Mouse (Mus musculus) c-Kit-positive CD71-positive TER-119-negative erythroid progenitor cells, embryonic 14.5 days (primary cell): ENCODE data around the gene Ift81.

Experiments
- DNase-seq: peaks from one replicate; pipeline ENCODE4 v3.0.0-alpha.2; 2013; ENCODE audit warnings: low read depth

The Ift81 gene

DNA sequence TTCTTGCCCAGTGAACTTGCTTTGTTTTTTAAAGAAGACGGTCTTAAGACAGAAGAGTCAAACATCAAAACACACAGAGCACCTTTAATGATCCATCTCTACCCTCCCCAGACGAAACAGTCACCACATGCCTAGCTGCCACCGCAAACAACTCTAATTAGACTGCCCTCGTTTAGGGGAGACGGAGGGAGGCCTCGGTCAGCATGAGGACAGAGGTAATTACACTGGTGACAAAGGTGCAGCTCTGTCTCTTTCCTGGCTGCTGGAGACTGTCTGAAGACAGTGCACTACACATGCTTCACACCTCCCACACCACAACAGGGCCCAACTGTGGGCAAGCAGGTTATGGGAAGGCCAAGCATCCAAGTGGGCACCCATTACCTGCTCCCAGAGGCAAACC, 66.5 kb downstream of the Ift81 start:
- no peak for DNase-seq

DNA sequence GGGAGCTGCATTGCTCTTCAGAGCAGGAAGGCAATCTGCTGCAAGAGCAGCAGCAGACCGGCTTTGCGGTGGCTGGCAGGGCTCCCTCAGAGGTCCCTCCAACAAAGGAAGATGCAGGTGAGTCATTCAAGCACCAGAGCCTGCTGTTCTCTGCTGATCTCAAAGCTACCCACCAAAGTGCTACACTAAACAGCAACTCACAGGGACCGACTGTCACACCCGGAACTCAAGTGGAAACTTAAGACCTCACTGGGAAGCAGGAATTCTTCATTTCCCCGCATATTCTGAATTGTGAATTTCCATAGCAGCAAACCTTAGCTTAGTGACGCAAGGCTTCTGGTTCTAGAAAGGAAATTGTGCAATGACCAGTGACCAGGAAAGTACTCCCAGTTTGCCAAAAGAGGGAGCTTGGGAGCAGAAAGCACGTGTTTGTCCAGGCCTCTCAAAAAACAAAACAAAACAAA, 67.0 kb downstream of the Ift81 start:
- peak; percentile 5 for DNase-seq

- DNase-seq = no peak
Observed at GRCm38 (mm10) chr5:122543392-122543791, 70.9 kb downstream of the Ift81 start.

- no peak for DNase-seq
Observed at GRCm38 (mm10) chr5:122541871-122542270, 72.4 kb downstream of the Ift81 start.

GRCm38 (mm10) chr5:122538077-122538476, 76.2 kb downstream of the Ift81 start:
- DNase-seq = no peak

DNA sequence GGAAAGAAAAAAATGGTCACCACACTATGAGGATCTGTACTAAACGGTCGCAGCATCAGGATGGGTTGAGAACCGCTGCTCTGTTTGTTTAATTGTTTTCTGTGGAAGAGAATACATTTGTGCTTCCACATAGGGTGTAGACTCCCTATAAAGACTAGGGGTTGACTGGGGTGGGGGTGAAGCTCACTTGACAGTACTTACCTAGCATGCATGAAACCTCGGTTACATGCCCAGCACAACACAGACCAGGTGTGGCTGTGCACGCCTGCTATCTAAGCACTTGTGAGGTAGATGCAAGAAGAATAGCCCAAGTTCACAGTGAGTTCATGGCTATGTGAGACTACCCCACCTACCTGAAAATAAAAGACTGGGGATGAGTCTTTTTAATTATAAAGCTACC, 76.7 kb downstream of the Ift81 start:
- DNase-seq = no peak

GRCm38 (mm10) chr5:122533884-122534283, 80.4 kb downstream of the Ift81 start:
- DNase-seq = no peak

GRCm38 (mm10) chr5:122529913-122530604, 84.3 kb downstream of the Ift81 start:
- no peak for DNase-seq

- DNase-seq = no peak
Observed at GRCm38 (mm10) chr5:122529316-122529715, 85.0 kb downstream of the Ift81 start.

GRCm38 (mm10) chr5:122528591-122528990, 85.7 kb downstream of the Ift81 start:
- DNase-seq = no peak

GRCm38 (mm10) chr5:122527761-122528160, 86.6 kb downstream of the Ift81 start:
- no peak for DNase-seq

DNA sequence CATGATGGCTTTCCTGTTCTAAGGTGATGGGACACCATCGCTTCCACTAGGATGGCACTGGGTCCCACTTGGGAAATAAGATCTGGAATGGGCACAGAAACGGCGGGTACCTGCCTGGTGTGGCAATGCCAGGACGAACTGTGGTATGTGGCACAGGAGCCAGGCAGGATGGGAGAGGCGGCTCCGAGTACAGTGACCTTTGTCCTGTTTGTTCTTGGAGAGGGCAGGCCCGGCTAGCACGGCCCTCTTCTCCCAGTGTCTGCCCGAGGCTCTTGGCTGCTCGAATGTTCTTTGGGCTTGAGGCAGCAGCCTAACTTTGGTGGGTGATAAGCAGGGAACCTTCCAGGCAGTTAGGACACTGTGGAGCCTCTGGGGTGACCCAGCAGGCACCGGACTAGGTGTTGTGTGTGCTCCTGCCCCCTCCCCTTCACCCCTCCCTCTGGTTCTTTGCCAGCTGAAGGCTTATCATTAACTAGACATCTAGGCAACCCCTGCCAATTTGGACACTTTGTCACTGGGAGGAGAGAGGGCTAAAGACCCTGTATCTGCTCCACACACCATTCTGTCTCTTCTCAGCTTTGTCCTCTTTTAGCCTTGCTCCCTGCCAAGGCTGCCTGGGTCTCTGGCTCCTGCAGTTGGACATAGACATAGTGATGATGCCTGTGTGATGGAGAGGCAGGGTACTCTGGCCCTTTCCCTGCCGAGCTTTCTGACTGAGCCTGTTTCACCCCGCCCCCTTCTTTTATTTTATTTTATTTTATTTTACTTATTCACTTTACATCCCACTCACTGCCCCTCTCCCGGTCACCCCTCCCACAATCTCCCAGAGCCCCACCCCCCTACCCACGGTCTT, 87.2 kb downstream of the Ift81 start:
- DNase-seq = no peak

DNA sequence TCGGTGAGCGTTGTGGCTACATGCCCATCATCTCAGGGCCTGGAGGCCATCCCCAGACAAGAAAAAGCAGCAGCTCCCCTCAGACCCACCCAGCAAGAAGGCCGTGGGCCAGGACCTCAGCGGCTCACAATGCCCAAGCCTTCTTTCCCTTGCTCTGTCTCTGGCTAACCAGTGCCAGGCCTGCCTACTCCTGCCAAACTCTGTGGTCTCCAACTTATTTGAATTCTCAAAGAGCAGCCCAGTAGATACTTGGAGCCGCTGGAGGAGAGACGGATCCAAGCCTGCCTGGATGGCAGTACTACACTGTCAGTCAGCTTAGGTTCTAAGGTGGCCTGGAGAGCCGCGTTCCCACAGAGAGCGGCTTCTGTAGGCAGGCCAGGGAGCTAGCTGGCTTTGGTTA, 87.9 kb downstream of the Ift81 start:
- DNase-seq = no peak

GRCm38 (mm10) chr5:122525238-122525931, 88.9 kb downstream of the Ift81 start:
- no peak for DNase-seq

- no peak for DNase-seq
Observed at GRCm38 (mm10) chr5:122524854-122525237, 89.5 kb downstream of the Ift81 start.

- no peak for DNase-seq
Observed at GRCm38 (mm10) chr5:122524244-122524643, 90.1 kb downstream of the Ift81 start.

GRCm38 (mm10) chr5:122521130-122521473, 93.2 kb downstream of the Ift81 start:
- DNase-seq = no peak

GRCm38 (mm10) chr5:122520254-122521129, 93.8 kb downstream of the Ift81 start:
- DNase-seq = no peak

DNA sequence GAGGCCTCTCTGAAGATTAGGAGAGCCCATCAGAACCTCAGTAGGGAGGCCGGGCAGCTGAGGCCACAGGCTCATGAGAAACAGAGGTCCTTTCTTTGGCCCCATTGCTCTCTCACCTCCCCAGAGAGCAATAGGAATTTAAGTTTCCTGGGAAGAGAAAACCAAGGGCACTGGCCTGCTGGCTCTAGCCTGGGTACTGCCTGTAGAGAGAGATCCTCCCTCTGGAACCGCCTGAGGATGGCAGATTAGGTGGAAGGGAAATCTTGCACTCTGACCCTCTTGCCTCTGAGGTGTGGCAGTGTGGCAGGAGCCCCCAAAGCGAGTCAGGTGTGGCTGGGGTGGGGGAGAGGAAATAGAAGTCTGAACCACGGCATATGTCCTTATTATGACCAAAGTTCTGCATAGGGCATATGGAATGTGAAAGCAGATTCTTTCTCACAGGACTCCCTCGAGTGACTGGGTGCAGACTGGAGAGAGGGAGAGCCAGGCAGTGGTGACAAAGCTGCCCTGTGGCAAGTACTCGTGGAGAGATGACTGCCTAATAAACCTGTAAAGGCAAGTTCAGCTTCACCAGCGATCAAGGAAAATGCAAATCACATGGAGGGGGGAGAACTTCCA, 95.2 kb downstream of the Ift81 start:
- no peak for DNase-seq

GRCm38 (mm10) chr5:122518247-122518646, 96.1 kb downstream of the Ift81 start:
- DNase-seq = no peak

- DNase-seq = no peak
Observed at GRCm38 (mm10) chr5:122516901-122517300, 97.4 kb downstream of the Ift81 start.
